Mouse (Mus musculus): ENCODE results near the gene Klf12.

DNA sequence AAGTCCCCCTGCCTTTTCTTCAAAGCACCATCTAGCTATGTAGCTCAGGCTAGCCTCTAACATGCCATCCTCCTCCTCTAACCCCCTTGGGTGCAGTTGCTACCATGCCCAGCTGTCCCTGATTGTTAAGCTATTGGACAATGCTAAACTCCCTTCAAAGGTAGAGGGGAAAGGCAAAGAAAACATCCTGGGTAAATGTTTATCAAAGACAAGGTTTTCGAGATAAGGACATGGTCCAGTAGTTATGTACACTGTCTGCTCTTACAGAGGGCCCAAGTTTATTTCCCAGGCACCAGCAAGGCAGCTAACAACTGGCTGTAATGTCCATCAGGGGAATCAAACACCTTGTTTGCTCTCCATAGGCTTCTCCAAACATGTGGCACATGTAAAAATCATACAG, 53.1 kb downstream of the Klf12 start:
- TF ChIP-seq USF1 (IDR thresholded peaks at IDR 0.05; ENCODE audit: low read depth) (no peak), POLR2A (IDR thresholded peaks at IDR 0.05; ENCODE audit: insufficient read length, low read depth) (no peak), MAX (IDR thresholded peaks at IDR 0.05; ENCODE audit: low read depth) (no peak), E2F4 (IDR thresholded peaks at IDR 0.05; ENCODE audit: insufficient read depth) (no peak), TCF12 (IDR thresholded peaks at IDR 0.05; ENCODE audit: insufficient read depth, poor library complexity, severe bottlenecking) (no peak)
